19 mouse cellular contexts compared by ENCODE assay signal in the genomic region with DNA sequence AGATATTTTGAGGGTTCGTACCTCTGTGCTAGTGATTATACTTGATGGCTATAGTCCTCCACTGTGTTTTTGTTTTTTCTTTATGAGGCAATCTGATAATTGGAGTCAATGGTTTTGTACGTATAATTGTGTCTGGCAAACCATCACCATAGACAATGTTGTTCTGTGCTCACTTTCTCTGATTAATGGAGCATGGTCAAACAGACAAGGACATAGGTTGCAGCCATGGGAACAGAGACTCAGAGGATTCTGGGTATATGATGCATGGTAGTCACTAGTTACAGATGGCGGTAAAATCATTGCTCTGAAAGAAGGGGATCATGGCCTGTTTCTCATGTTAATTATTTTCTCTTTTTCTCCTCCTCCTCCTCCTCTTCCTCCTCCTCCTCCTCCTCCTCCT.
"Had no signal": no experiment of that assay in that cellular context is flagged by ENCODE, and none has a peak within 500 bp of the region (broad histone marks: within the 10 kb centered on the region; RNA-seq: fewer than 3 reads in every experiment).

No protein-coding gene starts in this region.

- H3K27me3 ChIP-seq: liver, embryonic 12.5 days; midbrain, embryonic 12.5 days; neural tube, embryonic 12.5 days had no signal

- ATAC-seq: liver, embryonic 12.5 days; midbrain, embryonic 16.5 days had no signal

- H3K9ac ChIP-seq: liver, embryonic 12.5 days; liver, embryonic 14.5 days; lung, embryonic 14.5 days; midbrain, embryonic 12.5 days; neural tube, embryonic 12.5 days had no signal

- H3K4me2 ChIP-seq: liver, embryonic 12.5 days; lung, embryonic 14.5 days; midbrain, embryonic 12.5 days; neural tube, embryonic 12.5 days had no signal

- H3K27ac ChIP-seq: liver, embryonic 12.5 days; liver, embryonic 14.5 days; midbrain, embryonic 10.5 days; midbrain, embryonic 12.5 days; neural tube, embryonic 12.5 days had no signal

- H3K9me3 ChIP-seq: liver, embryonic 12.5 days; midbrain, embryonic 10.5 days; midbrain, embryonic 12.5 days; neural tube, embryonic 12.5 days had no signal

- DNase-seq: lung, adult 18-20 months; lung, embryonic 14.5 days; lung, postnatal 10 days; lung, postnatal 4 days; midbrain, embryonic 14.5 days; right cerebral cortex, adult 18-20 months; right cerebral cortex, postnatal 25 days; right cerebral cortex, postnatal 4 days; spleen, adult 18-20 months; thymus, adult 2 months; thymus, postnatal 25 days; thymus, postnatal 4 days had no signal

- H3K36me3 ChIP-seq: midbrain, embryonic 10.5 days; midbrain, embryonic 12.5 days; neural tube, embryonic 12.5 days had no signal

- H3K4me1 ChIP-seq: liver, embryonic 12.5 days; midbrain, embryonic 10.5 days had no signal

- H3K4me3 ChIP-seq: liver, embryonic 12.5 days; midbrain, embryonic 10.5 days; midbrain, embryonic 12.5 days; myocyte; neural tube, embryonic 12.5 days had no signal
